Mouse (Mus musculus): Measurements from ENCODE around the gene 2210010C04Rik. TPM values are rescaled to one million over a fixed set of nuclear protein-coding genes. Genes with fewer than 3 reads are reported as not detected.

The 2210010C04Rik gene
- polyA plus RNA-seq (2012; rRNA removed): not detected in 2 replicates

DNA sequence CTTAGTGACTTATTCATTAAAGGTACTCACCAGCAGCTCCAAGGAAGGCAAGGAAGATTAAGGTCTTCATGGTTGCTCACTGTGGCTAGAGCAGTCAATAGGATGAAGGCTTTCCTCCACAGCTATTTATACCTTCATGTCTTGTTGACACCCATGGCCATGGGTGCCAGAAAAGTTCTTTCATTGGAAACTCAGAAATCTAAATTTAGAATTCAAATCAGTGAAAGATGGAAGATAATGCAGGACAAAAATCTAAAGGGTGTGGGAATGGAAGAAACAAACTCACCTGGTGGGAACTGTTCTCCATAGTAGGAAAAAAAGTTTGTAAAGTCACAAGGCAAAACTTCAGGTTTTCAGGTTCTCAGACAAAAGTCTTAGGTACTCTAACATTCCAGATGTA is at the start of gene 2210010C04Rik:
TSS of gene 2210010C04Rik (minus strand) at position 101 of the 400 bp plus-strand sequence.

DNA sequence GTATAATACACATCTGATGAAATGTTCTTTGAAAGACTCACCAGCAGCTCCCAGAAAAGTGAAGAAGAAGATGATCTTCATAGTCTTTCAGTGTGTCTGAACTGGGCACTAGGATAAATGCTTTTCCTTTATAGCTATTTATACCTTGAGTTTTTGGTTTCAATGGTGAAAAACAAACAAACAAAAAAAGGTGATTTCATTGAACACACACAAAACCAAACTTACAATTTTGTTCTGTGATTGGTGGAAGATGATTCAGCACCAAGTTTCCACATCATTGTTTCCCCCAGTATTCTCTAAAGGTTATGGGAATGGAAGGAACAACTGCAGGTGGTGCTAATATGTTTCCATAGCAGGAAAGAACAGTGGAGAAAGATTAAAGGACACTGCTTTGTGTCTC is 35.9 kb downstream of the 2210010C04Rik start, which contains the start of gene Gm2663:
TSS of gene Gm2663 (minus strand) at position 101 of the 400 bp plus-strand sequence.

Other genes starting within 250 kb of the 2210010C04Rik start
- not detected in 2 replicates for gene Moxd2, start 148.0 kb downstream of the 2210010C04Rik start, polyA plus RNA-seq (2012; rRNA removed)
- gene Prss58, start 135.1 kb downstream of the 2210010C04Rik start, polyA plus RNA-seq (2012; rRNA removed): not detected in 2 replicates
- not detected in 2 replicates for gene 1700074P13Rik, start 95.0 kb downstream of the 2210010C04Rik start, polyA plus RNA-seq (2012; rRNA removed)
- not detected in 2 replicates for gene Gm4744, start 83.6 kb downstream of the 2210010C04Rik start, polyA plus RNA-seq (2012; rRNA removed)
- not detected in 2 replicates for gene 1810009J06Rik, start 70.8 kb downstream of the 2210010C04Rik start, polyA plus RNA-seq (2012; rRNA removed)
- gene Gm2663, start 36.0 kb downstream of the 2210010C04Rik start, polyA plus RNA-seq (2012; rRNA removed): not detected in 2 replicates